Mouse (Mus musculus): ENCODE data around the gene Rftn2. TPM values are rescaled to one million over a fixed set of nuclear protein-coding genes. Genes with fewer than 3 reads are reported as not detected.

The Rftn2 gene
- polyA plus RNA-seq, 1 experiment from 2014 or later, result 23.1 TPM

GRCm38 (mm10) chr1:55194064-55194915 lies 32.3 kb downstream of the Rftn2 start:
- Histone ChIP-seq H3K4me3 (replicated peaks) (no peak overlapping the region), H3K9ac (no peak overlapping the region), H3K27me3 (no peaks in the 10 kb centered on the region), H3K36me3 (0 out of 2 replicates have a peak, but pooled peaks cover 6% of the 10 kb centered on the region), H3K4me2 (replicated peaks) (no peak overlapping the region), H3K9me3 (replicated peaks) (no peaks in the 10 kb centered on the region), H3K27ac (replicated peaks) (no peak overlapping the region), H3K4me1 (peaks cover 33% of the 10 kb centered on the region)
- no peak for ATAC-seq (ENCODE audit: insufficient number of reproducible peaks, low FRiP score, low TSS enrichment, low read depth)
- WGBS, result 59% methylated on average over 19 of the region's 19 CpGs

- peak; percentile 68 for ATAC-seq (ENCODE audit: insufficient number of reproducible peaks, low FRiP score, low TSS enrichment, low read depth)
- 21% methylated on average over 2 of the region's 2 CpGs for WGBS
- H3K9me3 ChIP-seq (replicated peaks), result no peaks in the 10 kb centered on the region
- 0 out of 2 replicates have a peak, but pooled peaks cover 6% of the 10 kb centered on the region for H3K36me3 ChIP-seq
- peak overlapping the region; percentile 66 for H3K27ac ChIP-seq (replicated peaks)
- H3K4me1 ChIP-seq, result peaks cover 27% of the 10 kb centered on the region; the same call in 1 of the 2 replicates
- no peak overlapping the region for H3K9ac ChIP-seq
- H3K4me3 ChIP-seq (replicated peaks), result no peak overlapping the region
- H3K27me3 ChIP-seq, result no peaks in the 10 kb centered on the region
- no peak overlapping the region for H3K4me2 ChIP-seq (replicated peaks)
These were observed 33.3 kb downstream of the Rftn2 start for GRCm38 (mm10) chr1:55193316-55193715.

GRCm38 (mm10) chr1:55192824-55193223 lies 33.8 kb downstream of the Rftn2 start:
- WGBS, result 41% methylated on average over 3 of the region's 3 CpGs
- 0 out of 2 replicates have a peak, but pooled peaks cover 6% of the 10 kb centered on the region for H3K36me3 ChIP-seq
- ATAC-seq (ENCODE audit: insufficient number of reproducible peaks, low FRiP score, low TSS enrichment, low read depth), result no peak

GRCm38 (mm10) chr1:55192015-55192414 lies 34.6 kb downstream of the Rftn2 start:
- no peak for ATAC-seq (ENCODE audit: insufficient number of reproducible peaks, low FRiP score, low TSS enrichment, low read depth)
- Histone ChIP-seq H3K27me3 (no peaks in the 10 kb centered on the region), H3K36me3 (0 out of 2 replicates have a peak, but pooled peaks cover 6% of the 10 kb centered on the region), H3K4me1 (peaks cover 27% of the 10 kb centered on the region; the same call in 1 of the 2 replicates), H3K4me2 (replicated peaks) (peak overlapping the region; percentile 42), H3K9me3 (replicated peaks) (no peaks in the 10 kb centered on the region), H3K9ac (no peak overlapping the region), H3K4me3 (replicated peaks) (peak overlapping the region; percentile 26; the same call in 1 of the 2 replicates), H3K27ac (replicated peaks) (peak overlapping the region; percentile 40)
- 15% methylated on average over 8 of the region's 8 CpGs for WGBS

More at GRCm38 (mm10) chr1:55192824-55193223, 33.8 kb downstream of the Rftn2 start:
- H3K27ac ChIP-seq (replicated peaks), result peak overlapping the region; percentile 66
- no peak overlapping the region for H3K9ac ChIP-seq
- no peak overlapping the region for H3K4me2 ChIP-seq (replicated peaks)
- H3K4me1 ChIP-seq, result peaks cover 27% of the 10 kb centered on the region; the same call in 1 of the 2 replicates
- no peaks in the 10 kb centered on the region for H3K9me3 ChIP-seq (replicated peaks)
- H3K4me3 ChIP-seq (replicated peaks), result no peak overlapping the region
- H3K27me3 ChIP-seq, result no peaks in the 10 kb centered on the region

- no peak overlapping the region for H3K9ac ChIP-seq
- no peak for ATAC-seq (ENCODE audit: insufficient number of reproducible peaks, low FRiP score, low TSS enrichment, low read depth)
- WGBS, result 37% methylated on average over 11 of the region's 11 CpGs
- H3K27me3 ChIP-seq, result no peaks in the 10 kb centered on the region
- H3K9me3 ChIP-seq (replicated peaks), result no peaks in the 10 kb centered on the region
- H3K4me3 ChIP-seq (replicated peaks), result no peak overlapping the region
- no peaks in the 10 kb centered on the region for H3K4me1 ChIP-seq
- peaks cover 24% of the 10 kb centered on the region for H3K36me3 ChIP-seq
- H3K4me2 ChIP-seq (replicated peaks), result no peak overlapping the region
- no peak overlapping the region for H3K27ac ChIP-seq (replicated peaks)
These were observed 39.9 kb downstream of the Rftn2 start for GRCm38 (mm10) chr1:55186592-55187210.

- Histone ChIP-seq H3K27ac (replicated peaks) (no peak overlapping the region), H3K9me3 (replicated peaks) (0 out of 2 replicates have a peak, but pooled peaks cover 5% of the 10 kb centered on the region), H3K36me3 (peaks cover 34% of the 10 kb centered on the region), H3K4me2 (replicated peaks) (no peak overlapping the region), H3K27me3 (no peaks in the 10 kb centered on the region), H3K4me1 (no peaks in the 10 kb centered on the region), H3K4me3 (replicated peaks) (no peak overlapping the region), H3K9ac (no peak overlapping the region)
- ATAC-seq (ENCODE audit: insufficient number of reproducible peaks, low FRiP score, low TSS enrichment, low read depth), result no peak
- WGBS, result 88% methylated on average over 6 of the region's 6 CpGs
These were observed 40.9 kb downstream of the Rftn2 start for GRCm38 (mm10) chr1:55185718-55186117.

GRCm38 (mm10) chr1:55182392-55182791 lies 44.2 kb downstream of the Rftn2 start:
- Histone ChIP-seq H3K9me3 (replicated peaks) (0 out of 2 replicates have a peak, but pooled peaks cover 5% of the 10 kb centered on the region), H3K36me3 (peaks cover 37% of the 10 kb centered on the region), H3K4me3 (replicated peaks) (no peak overlapping the region), H3K27ac (replicated peaks) (no peak overlapping the region), H3K9ac (no peak overlapping the region), H3K27me3 (no peaks in the 10 kb centered on the region), H3K4me1 (no peaks in the 10 kb centered on the region), H3K4me2 (replicated peaks) (no peak overlapping the region)
- 0 out of 2 replicates have a peak, but pooled peaks have one; percentile 19 for ATAC-seq (ENCODE audit: insufficient number of reproducible peaks, low FRiP score, low TSS enrichment, low read depth)
- 52% methylated on average over 5 of the region's 5 CpGs for WGBS

GRCm38 (mm10) chr1:55179917-55180566 lies 46.5 kb downstream of the Rftn2 start:
- H3K36me3 ChIP-seq, result peaks cover 45% of the 10 kb centered on the region
- ATAC-seq (ENCODE audit: insufficient number of reproducible peaks, low FRiP score, low TSS enrichment, low read depth), result no peak

GRCm38 (mm10) chr1:55174558-55175034 lies 52.0 kb downstream of the Rftn2 start:
- Histone ChIP-seq H3K27ac (replicated peaks) (no peak overlapping the region), H3K27me3 (no peaks in the 10 kb centered on the region), H3K4me2 (replicated peaks) (no peak overlapping the region), H3K9me3 (replicated peaks) (no peaks in the 10 kb centered on the region), H3K36me3 (peaks cover 20% of the 10 kb centered on the region), H3K9ac (no peak overlapping the region), H3K4me1 (no peaks in the 10 kb centered on the region), H3K4me3 (replicated peaks) (no peak overlapping the region)
- ATAC-seq (ENCODE audit: insufficient number of reproducible peaks, low FRiP score, low TSS enrichment, low read depth), result no peak
- WGBS, result 33% methylated on average over 3 of the region's 3 CpGs

More at GRCm38 (mm10) chr1:55179917-55180566, 46.5 kb downstream of the Rftn2 start:
- H3K4me2 ChIP-seq (replicated peaks), result no peak overlapping the region
- H3K9me3 ChIP-seq (replicated peaks), result 0 out of 2 replicates have a peak, but pooled peaks cover 5% of the 10 kb centered on the region
- no peak overlapping the region for H3K9ac ChIP-seq
- H3K4me1 ChIP-seq, result no peaks in the 10 kb centered on the region
- WGBS, result 81% methylated on average over 5 of the region's 5 CpGs
- no peak overlapping the region for H3K4me3 ChIP-seq (replicated peaks)
- no peak overlapping the region for H3K27ac ChIP-seq (replicated peaks)
- H3K27me3 ChIP-seq, result no peaks in the 10 kb centered on the region

- Histone ChIP-seq H3K4me1 (no peaks in the 10 kb centered on the region), H3K36me3 (peaks cover 24% of the 10 kb centered on the region), H3K27ac (replicated peaks) (no peak overlapping the region), H3K4me2 (replicated peaks) (no peak overlapping the region), H3K9ac (no peak overlapping the region), H3K27me3 (no peaks in the 10 kb centered on the region), H3K4me3 (replicated peaks) (no peak overlapping the region), H3K9me3 (replicated peaks) (no peaks in the 10 kb centered on the region)
- no peak for ATAC-seq (ENCODE audit: insufficient number of reproducible peaks, low FRiP score, low TSS enrichment, low read depth)
- WGBS, result 86% methylated on average over 10 of the region's 10 CpGs
These were observed 52.6 kb downstream of the Rftn2 start for GRCm38 (mm10) chr1:55173720-55174557.
